Mouse (Mus musculus) gastrocnemius, postnatal 14 days (tissue): ENCODE data around the gene Fmnl3. TPM values are rescaled to one million over a fixed set of nuclear protein-coding genes. Genes with fewer than 3 reads are reported as not detected.

Experiments
- DNase-seq: peaks from one replicate; pipeline ENCODE4 v3.0.0; 2021; ENCODE audit warnings: mixed read lengths
- intact Hi-C: fragments of 180-260 bp; cut with DNase I; formaldehyde crosslinking; loops from one replicate; pipeline ENCODE4 v1.15.1; 2025; ENCODE audit warnings: low total_unique reads
- long read RNA-seq, 2 experiments: library from polyadenylated mRNA; stranded (forward); transcript quantifications; one replicate each; pipeline ENCODE4 v2.0.0; 2021
- total RNA-seq, 2 experiments: library from RNA; stranded (reverse); gene quantifications; 2 replicates each; pipeline ENCODE4 v1.2.3; 2021

Gene Fmnl3
- 10 to 100 TPM; 13.3 to 13.6 TPM for total RNA-seq
- long read RNA-seq, experiment 1, full-length matches to known transcripts: 9 of 14 reads
- long read RNA-seq, experiment 1, partial matches to known transcripts: 1 of 14 reads
- long read RNA-seq, experiment 1, other reads (novel, unspliced or antisense): 4 of 14 reads
- long read RNA-seq, experiment 2, full-length matches to known transcripts: 12 of 25 reads
- long read RNA-seq, experiment 2, partial matches to known transcripts: 6 of 25 reads
- long read RNA-seq, experiment 2, other reads (novel, unspliced or antisense): 7 of 25 reads

- DNase-seq: peak; percentile 97
- intact Hi-C loops: no loop called here
These were observed at the start of gene Fmnl3 for GRCm38 (mm10) chr15:99370259-99370691. Fmnl3 (minus strand) TSS chr15:99370482.

GRCm38 (mm10) chr15:99417692-99418271, 47.5 kb upstream of the Fmnl3 start:
- intact Hi-C loops: loop anchor here (2.0 kb wide), 1 partner anchor 51 kb away; no protein-coding TSS in a partner anchor
- no peak for DNase-seq

- intact Hi-C loops: loop anchor here (2.0 kb wide), 1 partner anchor 52 kb away; no protein-coding TSS in a partner anchor
- DNase-seq: no peak
These were observed 46.7 kb upstream of the Fmnl3 start for GRCm38 (mm10) chr15:99416957-99417356.

- DNase-seq: peak; percentile 75
- intact Hi-C loops: loop anchor here (2.0 kb wide), 1 partner anchor 52 kb away; no protein-coding TSS in a partner anchor
These were observed 46.1 kb upstream of the Fmnl3 start for GRCm38 (mm10) chr15:99416348-99416882.

- intact Hi-C loops: loop anchor here (2.0 kb wide), 1 partner anchor 53 kb away; no protein-coding TSS in a partner anchor
- DNase-seq: no peak
These were observed 45.5 kb upstream of the Fmnl3 start for GRCm38 (mm10) chr15:99415793-99416192.

- intact Hi-C loops: no loop called here
- DNase-seq: no peak
These were observed 41.5 kb upstream of the Fmnl3 start for GRCm38 (mm10) chr15:99411747-99412146.

GRCm38 (mm10) chr15:99408845-99409244, 38.6 kb upstream of the Fmnl3 start:
- no peak for DNase-seq
- intact Hi-C loops: no loop called here

GRCm38 (mm10) chr15:99406986-99407570, 36.8 kb upstream of the Fmnl3 start:
- DNase-seq: no peak
- intact Hi-C loops: no loop called here

GRCm38 (mm10) chr15:99405150-99405549, 34.9 kb upstream of the Fmnl3 start:
- DNase-seq: no peak
- intact Hi-C loops: no loop called here

- intact Hi-C loops: no loop called here
- no peak for DNase-seq
These were observed 33.0 kb upstream of the Fmnl3 start for GRCm38 (mm10) chr15:99403159-99403889.

GRCm38 (mm10) chr15:99400602-99401001, 30.3 kb upstream of the Fmnl3 start:
- no peak for DNase-seq
- intact Hi-C loops: no loop called here

- intact Hi-C loops: no loop called here
- DNase-seq: no peak
These were observed 29.4 kb upstream of the Fmnl3 start for GRCm38 (mm10) chr15:99399503-99400245.

- intact Hi-C loops: no loop called here
These were observed 27.3 kb upstream of the Fmnl3 start for GRCm38 (mm10) chr15:99397622-99398021.

GRCm38 (mm10) chr15:99396875-99397274, 26.6 kb upstream of the Fmnl3 start:
- intact Hi-C loops: no loop called here
- DNase-seq: no peak

More at GRCm38 (mm10) chr15:99397622-99398021, 27.3 kb upstream of the Fmnl3 start:
- DNase-seq: no peak

- no peak for DNase-seq
- intact Hi-C loops: no loop called here
These were observed 26.2 kb upstream of the Fmnl3 start for GRCm38 (mm10) chr15:99396462-99396861.

GRCm38 (mm10) chr15:99393386-99394252, 23.3 kb upstream of the Fmnl3 start:
- intact Hi-C loops: no loop called here
- peak; percentile 41 for DNase-seq

GRCm38 (mm10) chr15:99392486-99393385, 22.5 kb upstream of the Fmnl3 start, which contains the start of gene Tmbim6:
Tmbim6 (plus strand) TSS chr15:99392882.
- intact Hi-C loops: no loop called here
- DNase-seq: peak; percentile 99
